Mouse (Mus musculus) MEL (cell line): ENCODE data around the gene Cdk13. TPM values are rescaled to one million over a fixed set of nuclear protein-coding genes. Genes with fewer than 3 reads are reported as not detected.

ENCODE experiments used
- DNase-seq: peaks from one replicate; pipeline ENCODE4 v3.0.0; 2011; ENCODE audit warnings: low read depth, low spot score
- H3K27ac ChIP-seq: 2 replicates; pipeline ENCODE4 v1.5.1; 2012; ENCODE audit warnings: low read depth, mild to moderate bottlenecking, control low read depth, low read length, moderate library complexity; ENCODE audit not compliant: control insufficient read depth
- H3K27me3 ChIP-seq, 2 experiments: fragments of 150-350 bp in 1 of 2; sonication (generic) in 1 of 2; 2 replicates each; pipeline ENCODE4 v1.6.1; 2012; ENCODE audit warnings: low read length in 2 of 2, mild to moderate bottlenecking in 2 of 2, improper control_type of control experiment in 1 of 2, moderate library complexity in 1 of 2; ENCODE audit not compliant: insufficient read depth in 2 of 2, control insufficient read depth in 1 of 2
- H3K36me3 ChIP-seq, 2 experiments: 2 replicates each; pipeline ENCODE4 v1.6.1; 2012 to 2014; ENCODE audit warnings: low read length in 2 of 2, improper control_type of control experiment in 1 of 2, inconsistent platforms in 1 of 2, mild to moderate bottlenecking in 1 of 2; ENCODE audit not compliant: insufficient read depth in 2 of 2, control insufficient read depth in 1 of 2
- H3K4me1 ChIP-seq, 2 experiments: fragments of 150-350 bp in 1 of 2; sonication (generic) in 1 of 2; 2 replicates each; pipeline ENCODE4 v1.6.1; 2012; ENCODE audit warnings: low read length in 2 of 2, improper control_type of control experiment in 1 of 2, mild to moderate bottlenecking in 1 of 2; ENCODE audit not compliant: insufficient read depth in 2 of 2, control insufficient read depth in 1 of 2
- H3K4me3 ChIP-seq, 2 experiments: fragments of 150-350 bp in 1 of 2; sonication (generic) in 1 of 2; 2 replicates each; pipeline ENCODE4 v1.5.1; 2012; ENCODE audit warnings: low read depth in 2 of 2, low read length in 2 of 2, mild to moderate bottlenecking in 2 of 2, moderate library complexity in 2 of 2, control low read depth in 1 of 2, improper control_type of control experiment in 1 of 2; ENCODE audit not compliant: control insufficient read depth in 1 of 2, insufficient read depth in 1 of 2
- H3K79me2 ChIP-seq: 2 replicates; pipeline ENCODE4 v1.6.1; 2012; ENCODE audit warnings: mild to moderate bottlenecking, low read length, moderate library complexity; ENCODE audit not compliant: control insufficient read depth, poor library complexity, insufficient read depth
- H3K9ac ChIP-seq: 2 replicates; pipeline ENCODE4 v1.6.1; 2012; ENCODE audit warnings: low read depth, mild to moderate bottlenecking, control low read depth, low read length, moderate library complexity; ENCODE audit not compliant: control insufficient read depth, poor library complexity, severe bottlenecking
- H3K9me3 ChIP-seq: fragments of 150-350 bp; sonication (generic); replicated peaks from 2 replicates; pipeline ENCODE4 v1.6.1; 2012; ENCODE audit warnings: mild to moderate bottlenecking, low read length, improper control_type of control experiment, moderate library complexity; ENCODE audit not compliant: insufficient read depth
- BHLHE40 ChIP-seq: IDR thresholded peaks from 2 replicates; pipeline ENCODE4 v1.6.1; 2012; ENCODE audit warnings: low read depth, mild to moderate bottlenecking, inconsistent platforms, low read length, improper control_type of control experiment, borderline replicate concordance
- CHD1 ChIP-seq: IDR thresholded peaks from 2 replicates; pipeline ENCODE4 v1.6.1; 2012; ENCODE audit warnings: low read depth, mild to moderate bottlenecking, inconsistent platforms, low read length, improper control_type of control experiment
- CHD2 ChIP-seq: IDR thresholded peaks from 2 replicates; pipeline ENCODE4 v1.6.1; 2011; ENCODE audit warnings: low read length, improper control_type of control experiment
- CTCF ChIP-seq, 3 experiments: IDR thresholded peaks in 2 of 3; conservative IDR thresholded peaks in 1 of 3; 2 replicates each; pipeline ENCODE4 v1.5.1; 2011 to 2012; ENCODE audit warnings: low read length in 3 of 3, low read depth in 2 of 3, mild to moderate bottlenecking in 2 of 3, improper control_type of control experiment in 1 of 3, inconsistent platforms in 1 of 3, mixed read lengths in 1 of 3, moderate library complexity in 1 of 3; ENCODE audit not compliant: control insufficient read depth in 1 of 3, insufficient read depth in 1 of 3, poor library complexity in 1 of 3, severe bottlenecking in 1 of 3
- E2F4 ChIP-seq: IDR thresholded peaks from 2 replicates; pipeline ENCODE4 v1.6.1; 2011; ENCODE audit warnings: low read depth, low read length, improper control_type of control experiment, borderline replicate concordance
- ELF1 ChIP-seq: IDR thresholded peaks from 2 replicates; pipeline ENCODE4 v1.6.1; 2014; ENCODE audit warnings: low read depth, mild to moderate bottlenecking, inconsistent platforms, low read length, improper control_type of control experiment, moderate library complexity
- HCFC1 ChIP-seq: IDR thresholded peaks from 2 replicates; pipeline ENCODE4 v1.6.1; 2012; ENCODE audit warnings: low read depth, mild to moderate bottlenecking, inconsistent platforms, low read length, improper control_type of control experiment, moderate library complexity
- JUND ChIP-seq: IDR thresholded peaks from 2 replicates; pipeline ENCODE4 v1.6.1; 2011; ENCODE audit warnings: low read depth, mild to moderate bottlenecking, improper control_type of control experiment, low read length
- KAT2A ChIP-seq: conservative IDR thresholded peaks from 2 replicates; pipeline ENCODE4 v1.6.1; 2012; ENCODE audit warnings: low read depth, low read length, improper control_type of control experiment, inconsistent platforms
- MAFK ChIP-seq: IDR thresholded peaks from 2 replicates; pipeline ENCODE4 v1.6.1; 2011; ENCODE audit warnings: low read depth, mild to moderate bottlenecking, low read length, improper control_type of control experiment, borderline replicate concordance
- MAX ChIP-seq: IDR thresholded peaks from 2 replicates; pipeline ENCODE4 v1.6.1; 2011; ENCODE audit warnings: low read length, improper control_type of control experiment
- MAZ ChIP-seq: IDR thresholded peaks from 2 replicates; pipeline ENCODE4 v1.6.1; 2012; ENCODE audit warnings: low read depth, mild to moderate bottlenecking, inconsistent platforms, low read length, improper control_type of control experiment
- MEF2A ChIP-seq: IDR thresholded peaks from 2 replicates; pipeline ENCODE4 v1.6.1; 2014; ENCODE audit warnings: low read depth, mild to moderate bottlenecking, inconsistent platforms, low read length, improper control_type of control experiment; ENCODE audit not compliant: poor library complexity, insufficient replicate concordance, severe bottlenecking; ENCODE audit errors: extremely low read depth
- NELFE ChIP-seq: IDR thresholded peaks from 2 replicates; pipeline ENCODE4 v1.6.1; 2011; ENCODE audit warnings: low read depth, low read length, improper control_type of control experiment
- POLR2A ChIP-seq, 2 experiments: IDR thresholded peaks; 2 replicates each; pipeline ENCODE4 v1.6.1; 2011 to 2012; ENCODE audit warnings: low read length in 2 of 2, mild to moderate bottlenecking in 2 of 2, control low read depth in 1 of 2, improper control_type of control experiment in 1 of 2, low read depth in 1 of 2, moderate library complexity in 1 of 2; ENCODE audit not compliant: control insufficient read depth in 1 of 2, insufficient read depth in 1 of 2, poor library complexity in 1 of 2
- POLR2AphosphoS2 ChIP-seq: IDR thresholded peaks from 2 replicates; pipeline ENCODE4 v1.6.1; 2011; ENCODE audit warnings: low read length, improper control_type of control experiment
- POLR2AphosphoS5 ChIP-seq: IDR thresholded peaks from 2 replicates; pipeline ENCODE4 v1.6.1; 2012; ENCODE audit warnings: low read depth, borderline replicate concordance, mild to moderate bottlenecking, inconsistent platforms, low read length, moderate library complexity, mixed read lengths
- RAD21 ChIP-seq: IDR thresholded peaks from 2 replicates; pipeline ENCODE4 v1.6.1; 2011; ENCODE audit warnings: mild to moderate bottlenecking, low read depth, low read length, improper control_type of control experiment
- RCOR1 ChIP-seq: IDR thresholded peaks from 2 replicates; pipeline ENCODE4 v1.6.1; 2012; ENCODE audit warnings: low read depth, mild to moderate bottlenecking, inconsistent platforms, low read length, improper control_type of control experiment
- SIN3A ChIP-seq: IDR thresholded peaks from 2 replicates; pipeline ENCODE4 v1.6.1; 2012; ENCODE audit warnings: low read length, improper control_type of control experiment, inconsistent platforms
- TCF12 ChIP-seq: IDR thresholded peaks from 2 replicates; pipeline ENCODE4 v1.6.1; 2014; ENCODE audit warnings: low read depth, mild to moderate bottlenecking, inconsistent platforms, low read length, improper control_type of control experiment, moderate library complexity
- UBTF ChIP-seq: IDR thresholded peaks from 2 replicates; pipeline ENCODE4 v1.6.1; 2012; ENCODE audit warnings: low read depth, mild to moderate bottlenecking, inconsistent platforms, low read length, improper control_type of control experiment, moderate library complexity, borderline replicate concordance; ENCODE audit not compliant: insufficient read depth
- USF1 ChIP-seq: IDR thresholded peaks from 2 replicates; pipeline ENCODE4 v1.6.1; 2014; ENCODE audit warnings: low read depth, mild to moderate bottlenecking, inconsistent platforms, low read length, improper control_type of control experiment, moderate library complexity
- ZC3H11A ChIP-seq: IDR thresholded peaks from 2 replicates; pipeline ENCODE4 v1.6.1; 2012; ENCODE audit warnings: low read depth, mild to moderate bottlenecking, inconsistent platforms, low read length, improper control_type of control experiment
- ZKSCAN1 ChIP-seq: IDR thresholded peaks from 2 replicates; pipeline ENCODE4 v1.6.1; 2012; ENCODE audit warnings: low read depth, mild to moderate bottlenecking, inconsistent platforms, low read length, improper control_type of control experiment, moderate library complexity
- ZMIZ1 ChIP-seq: IDR thresholded peaks from 2 replicates; pipeline ENCODE4 v1.6.1; 2012; ENCODE audit warnings: low read depth, mild to moderate bottlenecking, inconsistent platforms, low read length, improper control_type of control experiment, moderate library complexity
- ZNF384 ChIP-seq: IDR thresholded peaks from 2 replicates; pipeline ENCODE4 v1.6.1; 2012; ENCODE audit warnings: low read depth, mild to moderate bottlenecking, inconsistent platforms, low read length, improper control_type of control experiment
- polyA plus RNA-seq, 2 experiments: library from polyadenylated mRNA; stranded (reverse) in 1 of 2; unstranded in 1 of 2; fragments of >175 nt in 1 of 2; fragments of >200 nt in 1 of 2; gene quantifications; 2 replicates each; pipeline versions ENCODE4 v1.2.1 to v1.2.4; 2012; ENCODE audit warnings: low replicate concordance in 2 of 2, low read depth in 1 of 2; ENCODE audit not compliant: insufficient read length in 2 of 2, insufficient read depth in 1 of 2, missing spikeins in 1 of 2
- total RNA-seq: library from RNA; depleted of rRNA; stranded (reverse); fragments of 300-350 nt; gene quantifications from 2 replicates; pipeline ENCODE4 v1.2.3, GENCODE M21; 2012

Cdk13 gene
- total and polyA plus RNA-seq, 3 experiments: 28.7 to 43.7 TPM; not detected in 1

DNA sequence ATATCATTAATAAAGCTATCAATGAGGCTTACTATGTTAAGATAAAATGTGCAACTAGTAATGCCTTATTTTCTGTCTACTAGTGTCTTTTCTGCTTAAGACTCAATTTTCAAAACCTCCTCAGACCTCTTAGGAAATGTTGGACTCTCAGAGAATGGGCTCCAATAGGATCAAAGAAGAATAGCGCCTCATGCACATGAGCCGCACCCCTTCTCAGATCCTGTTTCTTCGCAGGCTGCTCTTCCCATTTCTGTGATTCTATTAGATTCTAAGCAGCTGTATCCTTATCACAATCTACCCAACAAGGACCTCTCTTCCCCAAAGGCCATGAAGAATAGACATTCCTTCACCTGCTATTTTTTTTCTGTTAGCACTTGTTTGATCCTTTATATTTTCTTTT, 76.1 kb downstream of the Cdk13 start:
- Histone ChIP-seq H3K4me3 (no peak overlapping the region), H3K27me3 (no peaks in the 10 kb centered on the region), H3K27ac (no peak overlapping the region), H3K9ac (no peak overlapping the region), H3K9me3 (no peaks in the 10 kb centered on the region), H3K36me3 (peaks cover 8 to 20% of the 10 kb centered on the region in 2 experiments), H3K79me2 (no peaks in the 10 kb centered on the region), H3K4me1 (no peaks in the 10 kb centered on the region; a peak in 1 of 4 replicates)
- no peak for TF ChIP-seq MAZ
- TF ChIP-seq RAD21: no peak
- TF ChIP-seq POLR2AphosphoS5: no peak
- TF ChIP-seq CTCF (IDR thresholded peaks at IDR 0.05 in 2 of 3, conservative IDR thresholded peaks at IDR 0.05 in 1 of 3; ENCODE audit: control insufficient read depth in 1 of 3, insufficient read depth in 1 of 3, low read depth in 2 of 3, low read length in 3 of 3, poor library complexity in 1 of 3, severe bottlenecking in 1 of 3): no peak
- no peak for TF ChIP-seq MEF2A
- TF ChIP-seq POLR2AphosphoS2: no peak
- no peak for TF ChIP-seq TCF12
- no peak for TF ChIP-seq BHLHE40
- TF ChIP-seq CHD1: no peak
- no peak for TF ChIP-seq ZMIZ1
- TF ChIP-seq MAFK: no peak
- no peak for TF ChIP-seq ZC3H11A
- no peak for TF ChIP-seq SIN3A
- no peak for TF ChIP-seq HCFC1
- DNase-seq: no peak

DNA sequence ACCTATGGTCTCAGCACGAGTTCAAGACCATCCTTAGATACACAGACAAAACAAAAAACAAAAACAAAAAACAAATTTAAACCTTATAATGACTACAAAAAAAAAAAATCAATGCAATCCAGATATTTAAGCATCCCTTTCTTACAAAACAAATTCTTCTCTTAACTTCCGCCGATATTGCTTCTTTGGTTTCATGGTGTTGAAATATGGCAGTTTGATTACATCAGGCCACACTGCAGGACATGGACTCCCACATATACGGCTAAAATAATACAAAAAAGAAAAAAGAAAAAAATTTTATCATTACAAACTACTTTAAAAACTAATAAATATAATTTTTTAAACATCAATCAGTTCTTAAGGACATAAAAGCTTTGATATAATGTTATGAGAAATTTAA, 77.0 kb downstream of the Cdk13 start:
- Histone ChIP-seq H3K4me3 (no peak overlapping the region), H3K9ac (no peak overlapping the region), H3K79me2 (no peaks in the 10 kb centered on the region), H3K27me3 (no peaks in the 10 kb centered on the region), H3K4me1 (no peaks in the 10 kb centered on the region; a peak in 1 of 4 replicates), H3K36me3 (peaks cover 8 to 22% of the 10 kb centered on the region in 2 experiments), H3K27ac (no peak overlapping the region), H3K9me3 (no peaks in the 10 kb centered on the region)
- TF ChIP-seq CHD2 (no peak), ZNF384 (no peak), ZKSCAN1 (no peak), JUND (no peak), MAX (no peak), UBTF (no peak), KAT2A (no peak), MAZ (no peak), USF1 (no peak), TCF12 (no peak), CHD1 (no peak), MEF2A (no peak), HCFC1 (no peak), POLR2A (IDR thresholded peaks at IDR 0.05; ENCODE audit: control insufficient read depth in 1 of 2, insufficient read depth in 1 of 2, low read depth in 1 of 2, low read length in 2 of 2, poor library complexity in 1 of 2) (no peak), NELFE (no peak), RCOR1 (no peak), ELF1 (no peak), E2F4 (no peak), MAFK (no peak)
- no peak for DNase-seq
